Mouse (Mus musculus) CH12.LX (cell line): ENCODE measurements around the gene Hba-a2.

Source experiments
- CTCF ChIP-seq, 2 experiments: IDR thresholded peaks in 1 of 2; conservative IDR thresholded peaks in 1 of 2; 2 replicates each; pipeline ENCODE4 v1.5.1; 2011 to 2012; ENCODE audit warnings: low read depth in 2 of 2, low read length in 2 of 2, improper control_type of control experiment in 1 of 2, inconsistent platforms in 1 of 2, mild to moderate bottlenecking in 1 of 2, moderate library complexity in 1 of 2
- E2F4 ChIP-seq: IDR thresholded peaks from 2 replicates; pipeline ENCODE4 v1.6.1; 2011; ENCODE audit warnings: low read depth, low read length, improper control_type of control experiment; ENCODE audit not compliant: insufficient replicate concordance
- ELF1 ChIP-seq: IDR thresholded peaks from 2 replicates; pipeline ENCODE4 v1.6.1; 2014; ENCODE audit warnings: low read depth, mild to moderate bottlenecking, inconsistent platforms, low read length, improper control_type of control experiment
- HCFC1 ChIP-seq: IDR thresholded peaks from 2 replicates; pipeline ENCODE4 v1.6.1; 2012; ENCODE audit warnings: low read depth, mild to moderate bottlenecking, inconsistent platforms, low read length, improper control_type of control experiment
- POLR2A ChIP-seq: IDR thresholded peaks from 2 replicates; pipeline ENCODE4 v1.6.1; 2011; ENCODE audit warnings: low read depth, mild to moderate bottlenecking, improper control_type of control experiment, low read length
- POLR2AphosphoS2 ChIP-seq: IDR thresholded peaks from 2 replicates; pipeline ENCODE4 v1.6.1; 2011; ENCODE audit warnings: low read depth, low read length, improper control_type of control experiment
- SMC3 ChIP-seq: IDR thresholded peaks from 2 replicates; pipeline ENCODE4 v1.6.1; 2011; ENCODE audit warnings: low read depth, low read length, improper control_type of control experiment
- USF1 ChIP-seq: IDR thresholded peaks from 2 replicates; pipeline ENCODE4 v1.6.1; 2014; ENCODE audit warnings: low read depth, mild to moderate bottlenecking, inconsistent platforms, low read length, improper control_type of control experiment

DNA sequence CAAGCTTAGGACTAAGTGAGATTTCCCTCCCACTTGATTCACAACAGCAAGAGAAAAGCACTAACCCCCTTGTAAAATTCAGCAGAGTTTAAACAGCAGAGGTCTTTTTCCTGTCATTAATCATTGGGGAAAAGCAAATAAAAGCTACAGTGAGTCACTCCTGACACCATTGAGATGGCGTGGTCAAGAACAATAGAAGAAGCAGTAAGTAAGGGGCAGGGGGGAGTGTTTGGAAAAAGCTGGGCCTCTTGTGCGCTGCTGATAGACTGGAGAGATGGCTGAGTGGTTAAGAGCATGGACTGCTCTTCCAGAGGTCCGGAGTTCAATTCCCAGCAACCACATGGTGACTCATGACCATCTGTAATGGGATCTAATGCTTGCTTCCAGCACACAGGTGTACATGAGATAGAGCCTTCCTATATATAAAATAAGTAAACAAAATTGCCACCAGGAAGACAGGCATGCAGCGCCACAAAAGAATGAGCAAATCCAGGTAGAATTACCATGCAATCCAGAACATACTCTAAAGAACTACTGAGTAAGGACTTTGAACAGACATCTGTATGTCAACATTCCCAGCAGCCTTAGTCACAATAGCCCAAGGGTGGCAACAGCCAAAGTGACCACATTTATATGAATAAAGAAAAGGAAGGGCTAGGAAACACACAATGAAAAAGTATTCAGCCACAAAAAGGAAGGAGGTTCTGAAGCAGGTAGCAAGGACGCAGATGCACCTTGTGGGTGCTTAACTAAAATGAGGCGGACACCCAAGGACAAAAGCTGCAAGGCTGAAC lies 49.4 kb downstream of the Hba-a2 start:
- TF ChIP-seq CTCF (conservative IDR thresholded peaks at IDR 0.05 in 1 of 2, IDR thresholded peaks at IDR 0.05 in 1 of 2; ENCODE audit: low read depth in 2 of 2, low read length in 2 of 2) (no peak), HCFC1 (no peak), POLR2A (no peak), E2F4 (no peak), SMC3 (no peak), USF1 (no peak), POLR2AphosphoS2 (no peak), ELF1 (no peak)
